Mouse (Mus musculus): Measurements from ENCODE around the gene Atp5s.

DNA sequence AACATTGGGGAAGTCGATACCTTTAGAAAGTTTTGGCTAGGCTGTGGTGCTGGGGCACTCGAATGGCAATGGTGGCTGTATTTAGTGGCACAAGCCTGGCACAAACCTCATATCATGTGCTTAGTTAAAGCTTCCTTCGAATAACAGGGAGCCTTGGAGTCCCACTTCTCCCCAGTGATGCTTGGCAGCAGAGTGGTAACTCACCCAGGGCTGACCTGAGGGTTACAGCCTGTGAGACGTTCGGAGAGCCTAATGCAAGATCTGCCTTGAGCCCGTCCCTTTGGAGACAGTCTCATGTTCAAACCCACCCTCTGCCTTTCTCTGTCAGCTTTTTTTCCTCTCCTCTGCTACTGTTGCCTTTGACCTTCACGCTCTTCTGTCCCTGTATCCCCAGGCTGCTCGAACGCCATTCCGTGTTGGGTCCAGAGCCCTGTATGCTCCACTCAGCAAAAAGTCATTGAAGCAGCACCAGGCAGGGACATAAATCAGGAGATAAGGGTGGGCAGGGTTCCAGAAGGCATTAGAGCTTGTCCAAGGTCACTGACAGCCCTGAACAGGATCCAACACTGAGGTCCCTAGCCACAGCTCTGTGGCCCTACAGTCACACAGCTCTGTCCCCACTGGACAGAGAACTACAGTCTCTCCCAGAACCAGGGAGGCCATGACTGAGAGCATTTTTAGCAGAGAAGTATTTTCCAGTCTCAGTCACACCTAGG, 57.3 kb downstream of the Atp5s start:
- no peak for TF ChIP-seq POLR2A (IDR thresholded peaks at IDR 0.05; ENCODE audit: control insufficient read depth, extremely low read depth, insufficient read depth, low read length, poor library complexity)
- TF ChIP-seq CTCF (IDR thresholded peaks at IDR 0.05; ENCODE audit: borderline replicate concordance, control insufficient read depth, extremely low read depth, insufficient read depth, low read length, poor library complexity) = no peak
